Mouse (Mus musculus) heart, adult 2 months (tissue): Measurements from ENCODE around the gene Ttyh3. TPM values are rescaled to one million over a fixed set of nuclear protein-coding genes. Genes with fewer than 3 reads are reported as not detected.

Source experiments
- DNase-seq, 2 experiments: peaks; one replicate each; pipeline ENCODE4 v3.0.0; 2021
- H3K27ac ChIP-seq: fragments of 200-600 bp; 2 replicates; pipeline ENCODE4 v1.8.1; 2022
- H3K27me3 ChIP-seq: fragments of 200-500 bp; 2 replicates; pipeline ENCODE4 v1.6.1; 2012; ENCODE audit warnings: mild to moderate bottlenecking, low read length, inconsistent platforms, mixed read lengths; ENCODE audit not compliant: control insufficient read depth, insufficient read depth
- H3K36me3 ChIP-seq: fragments of 200-500 bp; 2 replicates; pipeline ENCODE4 v1.6.1; 2012; ENCODE audit warnings: low read length, inconsistent platforms; ENCODE audit not compliant: control insufficient read depth, insufficient read depth
- H3K4me1 ChIP-seq: fragments of 200-500 bp; 2 replicates; pipeline ENCODE4 v1.6.1; 2011; ENCODE audit warnings: low read length; ENCODE audit not compliant: control insufficient read depth, insufficient read depth
- H3K4me3 ChIP-seq: fragments of 200-600 bp; 2 replicates; pipeline ENCODE4 v1.8.1; 2022
- H3K79me2 ChIP-seq: fragments of 200-500 bp; replicated peaks from 2 replicates; pipeline ENCODE4 v1.6.1; 2012; ENCODE audit warnings: mild to moderate bottlenecking, inconsistent platforms, low read length, moderate library complexity, mixed read lengths; ENCODE audit not compliant: control insufficient read depth, insufficient read depth
- H3K9ac ChIP-seq: fragments of 200-500 bp; 2 replicates; pipeline ENCODE4 v1.6.1; 2012; ENCODE audit warnings: low read depth, mild to moderate bottlenecking, control low read depth, inconsistent platforms, low read length, mixed read lengths
- CTCF ChIP-seq: fragments of 200-600 bp; IDR thresholded peaks from 2 replicates; pipeline ENCODE4 v1.8.1; 2022; ENCODE audit warnings: antibody characterized with exemption, mild to moderate bottlenecking, moderate library complexity
- EP300 ChIP-seq: fragments of 200-500 bp; IDR thresholded peaks from 2 replicates; pipeline ENCODE4 v1.6.1; 2011; ENCODE audit warnings: low read depth, low read length, control low read depth; ENCODE audit not compliant: insufficient read depth
- POLR2A ChIP-seq: fragments of 200-500 bp; IDR thresholded peaks from 2 replicates; pipeline ENCODE4 v1.6.1; 2011; ENCODE audit warnings: mild to moderate bottlenecking, low read depth, low read length, control low read depth; ENCODE audit not compliant: insufficient read depth
- whole genome bisulfite sequencing: fragments of 180-500 bp; shearing (Covaris S2); methylation state at CpG from one replicate; pipeline ENCODE4 v1.1.7; 2018; 5-methylcytosine and 5-hydroxymethylcytosine counted together
- intact Hi-C: fragments of 180-260 bp; cut with DNase I; formaldehyde crosslinking; loops from one replicate; pipeline ENCODE4 v1.15.1; 2025
- polyA plus RNA-seq: library from polyadenylated mRNA; depleted of rRNA; stranded (reverse); fragments of >200 nt; gene quantifications from 2 replicates; pipeline ENCODE4 v1.2.3, GENCODE M21; 2012
- total RNA-seq, 2 experiments: library from RNA; stranded (reverse); gene quantifications; 2 replicates each; pipeline ENCODE4 v1.2.3; 2021

Ttyh3 gene
- total and polyA plus RNA-seq, 3 experiments: 10.6 to 14.6 (median 11.0) TPM

- DNase-seq: no peak
- Histone ChIP-seq H3K4me3 (no peak overlapping the region), H3K4me1 (no peaks in the 10 kb centered on the region), H3K36me3 (no peaks in the 10 kb centered on the region), H3K9ac (no peak overlapping the region), H3K27me3 (no peaks in the 10 kb centered on the region), H3K79me2 (no peaks in the 10 kb centered on the region), H3K27ac (no peak overlapping the region)
- 81% methylated on average over 9 of the region's 9 CpGs for WGBS
- TF ChIP-seq POLR2A (no peak), CTCF (peak; percentile 65), EP300 (no peak)
- intact Hi-C loops: no loop called here
Measured at GRCm38 (mm10) chr5:140628995-140629394, 19.8 kb downstream of the Ttyh3 start.

- Histone ChIP-seq H3K27me3 (no peaks in the 10 kb centered on the region), H3K4me1 (no peaks in the 10 kb centered on the region), H3K27ac (no peak overlapping the region), H3K79me2 (no peaks in the 10 kb centered on the region), H3K4me3 (no peak overlapping the region), H3K36me3 (no peaks in the 10 kb centered on the region), H3K9ac (no peak overlapping the region)
- no peak for DNase-seq
- intact Hi-C loops: no loop called here
- WGBS: 94% methylated on average over 5 of the region's 5 CpGs
- TF ChIP-seq CTCF (peak; percentile 47), EP300 (no peak)
Measured at GRCm38 (mm10) chr5:140627580-140627979, 21.3 kb downstream of the Ttyh3 start.

- intact Hi-C loops: no loop called here
- H3K27me3 ChIP-seq: no peaks in the 10 kb centered on the region
- 96% methylated on average over 13 of the region's 13 CpGs for WGBS
- H3K4me3 ChIP-seq: no peak overlapping the region
- H3K79me2 ChIP-seq: no peaks in the 10 kb centered on the region
- TF ChIP-seq POLR2A (no peak), EP300 (no peak), CTCF (no peak)
- no peak overlapping the region for H3K27ac ChIP-seq
- no peak overlapping the region for H3K9ac ChIP-seq
- H3K36me3 ChIP-seq: no peaks in the 10 kb centered on the region
- H3K4me1 ChIP-seq: no peaks in the 10 kb centered on the region
- DNase-seq: no peak
Measured at GRCm38 (mm10) chr5:140624961-140625360, 23.9 kb downstream of the Ttyh3 start.

DNA sequence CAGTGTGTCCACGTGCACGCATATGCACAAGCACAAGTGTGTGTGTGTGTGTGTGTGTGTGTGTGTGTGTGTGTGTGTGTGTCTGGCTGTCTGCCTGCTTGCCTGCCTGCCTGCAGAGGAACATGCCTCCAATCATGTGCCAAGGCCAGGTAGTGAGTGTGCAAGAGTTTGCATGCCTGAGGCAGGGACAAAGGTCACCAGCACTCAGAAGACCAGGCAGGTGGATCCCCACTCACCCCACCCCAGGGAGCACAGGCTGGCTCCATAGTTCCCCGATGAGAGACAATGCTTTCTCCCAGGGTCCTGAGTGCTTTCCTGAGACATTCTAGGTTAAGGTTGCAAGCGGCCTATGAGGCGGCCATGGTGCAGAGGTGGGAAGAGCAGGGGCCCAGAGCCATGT is 24.6 kb downstream of the Ttyh3 start:
- no peak for DNase-seq
- WGBS: 85% methylated on average over 5 of the region's 5 CpGs
- intact Hi-C loops: no loop called here
- no peaks in the 10 kb centered on the region for H3K79me2 ChIP-seq
- no peak overlapping the region for H3K9ac ChIP-seq
- no peaks in the 10 kb centered on the region for H3K27me3 ChIP-seq
- H3K4me1 ChIP-seq: no peaks in the 10 kb centered on the region
- no peak overlapping the region for H3K27ac ChIP-seq
- TF ChIP-seq CTCF: no peak
- TF ChIP-seq POLR2A: no peak
- TF ChIP-seq EP300: no peak
- H3K4me3 ChIP-seq: no peak overlapping the region
- H3K36me3 ChIP-seq: no peaks in the 10 kb centered on the region

GRCm38 (mm10) chr5:140623791-140624190 is 25.0 kb downstream of the Ttyh3 start:
- 63% methylated on average over 4 of the region's 4 CpGs for WGBS

DNA sequence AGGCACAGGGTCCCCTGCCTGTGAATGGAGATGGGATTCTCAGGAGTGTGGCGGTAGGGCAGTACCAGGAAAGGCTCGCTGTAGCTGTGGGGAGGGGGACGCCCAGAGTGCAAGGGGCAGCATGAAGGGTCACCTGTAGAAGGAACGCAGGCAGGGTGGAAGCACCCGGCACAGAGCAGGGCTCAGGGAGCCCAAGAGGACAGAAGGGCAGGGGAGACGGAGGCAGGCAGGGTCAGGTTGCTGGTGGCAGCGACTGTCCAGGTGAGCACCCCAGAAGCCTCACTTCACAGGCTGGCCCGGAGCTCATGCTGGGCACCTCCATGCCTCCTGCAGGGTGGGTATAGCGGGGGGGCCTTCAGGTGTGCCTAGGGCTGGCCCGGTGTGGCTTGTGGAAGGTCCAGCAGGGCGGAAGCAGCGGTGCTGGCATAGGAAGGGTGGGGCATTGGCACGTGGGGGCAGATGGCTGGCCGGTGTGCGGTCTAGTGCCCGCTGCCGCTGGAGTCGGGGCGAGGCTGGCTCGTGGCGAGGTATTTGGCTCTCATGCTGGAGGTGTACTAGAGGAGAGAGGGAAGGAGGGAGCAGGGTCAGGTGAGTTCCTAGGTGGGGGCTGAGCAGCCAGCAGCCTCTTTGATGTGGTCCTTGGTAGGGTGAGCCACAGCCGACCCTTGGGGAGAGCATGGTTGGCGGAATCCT is 25.7 kb downstream of the Ttyh3 start:
- H3K79me2 ChIP-seq: no peaks in the 10 kb centered on the region
- no peak overlapping the region for H3K9ac ChIP-seq
- H3K36me3 ChIP-seq: no peaks in the 10 kb centered on the region
- no peaks in the 10 kb centered on the region for H3K27me3 ChIP-seq
- 91% methylated on average over 23 of the region's 23 CpGs for WGBS
- H3K4me1 ChIP-seq: no peaks in the 10 kb centered on the region
- no peak for DNase-seq
- no peak overlapping the region for H3K4me3 ChIP-seq
- TF ChIP-seq EP300 (no peak), CTCF (no peak), POLR2A (no peak)
- H3K27ac ChIP-seq: no peak overlapping the region
- intact Hi-C loops: no loop called here

More at GRCm38 (mm10) chr5:140623791-140624190, 25.0 kb downstream of the Ttyh3 start:
- Histone ChIP-seq H3K4me3 (no peak overlapping the region), H3K27ac (no peak overlapping the region), H3K27me3 (no peaks in the 10 kb centered on the region), H3K79me2 (no peaks in the 10 kb centered on the region), H3K9ac (no peak overlapping the region), H3K36me3 (no peaks in the 10 kb centered on the region), H3K4me1 (no peaks in the 10 kb centered on the region)
- DNase-seq: no peak
- intact Hi-C loops: no loop called here
- TF ChIP-seq CTCF (no peak), POLR2A (no peak), EP300 (no peak)
